Mouse (Mus musculus): ENCODE results near the gene Ptms.

The Ptms gene

DNA sequence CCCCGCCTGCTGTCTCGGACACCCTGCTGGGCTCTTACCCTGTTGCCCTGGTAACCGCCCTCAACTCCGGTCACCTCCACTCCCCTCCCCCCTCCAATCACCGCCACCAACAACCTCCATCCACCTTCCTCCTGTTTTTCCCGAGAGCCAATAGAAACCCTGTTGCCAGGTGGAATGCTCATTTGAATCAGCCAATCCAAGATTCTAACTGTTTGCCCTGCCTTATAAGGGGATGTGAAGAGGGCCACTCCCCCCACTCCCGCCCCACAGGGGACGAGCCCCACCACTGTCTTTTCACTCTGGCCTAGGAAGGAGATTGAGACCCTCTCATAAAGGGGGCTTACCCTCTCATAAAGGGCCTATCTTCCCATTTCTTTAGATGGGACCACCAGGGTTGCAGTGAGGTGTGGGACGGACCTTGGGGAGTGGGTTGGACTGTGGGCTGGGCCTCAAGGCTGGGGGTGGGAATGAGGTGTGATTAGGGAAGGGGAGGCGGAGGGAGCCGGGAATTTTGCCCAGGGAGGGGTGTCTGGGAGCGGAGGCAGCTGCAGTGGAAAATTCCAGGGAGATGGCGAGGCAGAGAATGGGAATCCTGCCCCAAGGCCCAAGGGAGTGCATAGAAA is at the start of gene Ptms:
Gene Ptms, minus strand, starts transcription at position 409 of the 623 bp plus-strand sequence.
- peak; percentile 67 for DNase-seq

DNA sequence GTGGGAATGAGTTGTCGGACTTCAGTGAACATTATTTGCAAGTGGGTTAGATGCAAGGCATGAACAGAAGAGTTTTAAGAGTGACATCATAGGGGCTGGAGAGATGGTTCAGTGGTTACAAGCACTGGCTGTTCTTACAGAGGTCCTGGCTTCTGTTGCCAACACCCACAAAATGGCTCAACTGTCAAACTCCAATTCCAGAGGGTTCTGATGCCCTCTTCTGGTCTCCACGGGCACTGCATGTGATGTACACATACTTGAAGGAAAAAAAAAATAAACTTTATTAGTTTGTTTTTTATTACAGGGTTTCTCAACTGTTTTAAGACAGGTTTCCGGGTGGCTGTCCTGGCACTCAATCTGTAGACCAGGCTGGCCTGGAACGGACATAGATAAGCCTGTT is 47.9 kb upstream of the Ptms start:
- peak; percentile 78 for DNase-seq

DNA sequence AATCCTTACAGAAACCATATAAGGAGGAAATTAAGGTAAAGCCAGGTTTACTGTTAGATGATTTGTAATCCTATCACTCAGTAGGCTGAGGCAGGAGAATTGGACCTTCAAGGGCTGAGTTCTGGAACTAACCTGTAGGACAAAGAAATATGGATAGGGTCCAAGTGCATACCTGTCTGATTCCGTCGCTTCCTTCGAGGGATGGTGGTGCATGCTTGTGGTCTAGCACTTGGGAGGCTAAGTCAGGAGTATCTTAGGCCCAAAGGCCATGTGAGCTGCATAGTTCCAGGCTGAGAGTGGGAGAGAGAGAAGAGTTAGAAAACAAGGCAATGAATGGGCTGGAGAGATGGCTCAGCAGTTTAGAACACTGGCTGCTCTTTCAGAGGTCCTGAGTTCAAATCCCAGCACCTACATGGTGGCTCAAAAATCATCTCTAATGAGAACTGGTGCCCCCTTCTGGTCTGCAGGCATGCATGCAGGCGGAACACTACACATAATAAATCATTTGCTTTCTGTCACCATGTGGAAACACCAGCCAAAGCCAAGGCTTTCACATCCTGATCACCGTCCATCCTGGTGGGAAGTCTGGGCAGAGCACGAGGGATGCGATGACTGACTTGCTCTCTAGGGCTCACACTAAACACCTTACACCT is 46.7 kb upstream of the Ptms start:
- DNase-seq: peak; percentile 56

DNA sequence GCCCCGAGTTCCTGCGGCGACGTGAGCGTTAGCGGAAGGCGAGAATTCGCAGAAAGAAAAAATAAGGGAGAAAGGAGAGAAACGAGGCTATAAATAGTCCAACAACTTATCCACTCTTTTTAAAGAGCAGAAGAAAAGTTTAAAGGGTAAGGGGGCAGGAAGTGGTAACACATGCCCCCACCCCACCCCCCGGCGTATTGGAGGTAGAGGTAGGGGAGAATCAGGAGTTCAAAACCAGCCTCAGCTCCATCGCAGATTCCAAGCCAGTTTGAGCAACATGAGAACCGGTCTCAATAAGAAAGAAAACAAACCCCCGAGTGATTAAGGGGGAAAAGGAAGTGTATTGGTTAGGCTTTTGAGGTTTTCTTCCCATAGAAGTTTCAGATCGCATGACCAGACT is 45.8 kb upstream of the Ptms start:
- no peak for DNase-seq

DNA sequence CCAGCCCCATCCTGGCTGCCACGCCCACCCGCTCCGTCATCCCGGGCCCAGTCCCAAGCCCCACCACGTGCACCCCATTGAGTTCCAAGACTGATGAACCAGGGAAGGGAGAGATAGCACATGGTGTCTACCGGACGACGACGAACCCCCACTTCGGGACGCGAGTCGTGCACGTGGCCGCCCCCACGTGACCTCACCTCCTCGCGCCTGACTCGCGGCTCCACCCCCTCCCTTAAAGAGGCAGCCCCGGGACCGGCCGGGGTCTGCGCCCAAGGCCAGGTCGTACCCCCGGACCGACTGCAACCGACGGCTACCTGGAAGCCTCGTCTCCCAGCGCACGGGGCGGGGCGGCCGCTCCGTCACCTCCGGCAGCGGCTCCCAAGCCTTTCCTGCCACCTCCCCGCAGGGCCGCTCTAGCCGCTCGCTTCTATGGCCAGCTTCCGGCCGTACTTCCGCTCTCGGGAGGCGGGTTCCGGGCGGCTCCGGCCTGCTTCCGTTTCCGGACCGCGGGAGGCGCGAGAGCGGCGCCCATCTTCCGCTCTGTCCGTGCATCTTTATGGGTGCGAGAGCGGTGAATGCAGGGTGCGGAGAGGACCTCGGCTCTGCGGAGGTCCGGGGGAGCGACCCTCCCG is 45.3 kb upstream of the Ptms start, which contains the start of gene Cops7a:
Gene Cops7a, minus strand, starts transcription at position 451 of the 632 bp plus-strand sequence.
- DNase-seq: peak; percentile 97

DNA sequence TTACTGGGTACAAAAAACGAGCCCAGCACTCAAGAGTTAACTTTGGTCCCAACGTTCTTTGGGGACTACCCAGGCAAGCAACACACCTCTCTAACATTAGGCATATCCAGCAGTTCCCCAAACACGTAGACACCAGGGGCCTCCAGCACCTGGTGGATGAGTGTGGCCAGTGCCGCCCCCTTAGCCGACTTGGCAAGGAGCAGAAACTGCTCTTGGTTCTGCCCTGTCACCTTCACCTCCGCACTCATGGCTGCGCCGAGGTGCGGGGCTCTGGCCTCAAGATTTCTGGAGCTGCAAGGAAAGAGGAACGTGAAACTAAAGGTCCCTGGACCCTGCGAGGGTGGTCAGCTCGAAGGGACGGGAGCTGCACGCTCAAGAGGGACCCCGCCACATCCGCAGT is 44.7 kb upstream of the Ptms start:
- DNase-seq: no peak

DNA sequence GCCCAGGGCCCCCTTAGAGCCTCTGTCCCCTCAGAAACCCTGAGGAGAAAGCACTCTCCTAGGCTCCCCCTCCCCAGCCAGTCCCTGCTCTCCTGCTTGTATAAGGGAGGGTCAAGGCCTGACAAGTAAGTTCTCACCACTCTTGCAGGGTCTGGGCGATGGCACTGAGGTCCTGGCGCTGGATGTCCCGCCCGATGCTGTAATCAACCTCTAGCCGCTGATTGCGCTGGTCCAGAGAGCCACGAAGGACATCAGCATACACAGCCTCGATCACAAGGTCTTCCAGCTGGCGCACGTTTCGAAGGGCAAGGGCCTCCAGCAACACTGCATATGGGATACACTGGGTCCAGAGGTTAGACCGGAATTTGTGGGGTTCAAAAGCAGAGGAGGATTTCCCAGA is 41.1 kb upstream of the Ptms start:
- DNase-seq: no peak

DNA sequence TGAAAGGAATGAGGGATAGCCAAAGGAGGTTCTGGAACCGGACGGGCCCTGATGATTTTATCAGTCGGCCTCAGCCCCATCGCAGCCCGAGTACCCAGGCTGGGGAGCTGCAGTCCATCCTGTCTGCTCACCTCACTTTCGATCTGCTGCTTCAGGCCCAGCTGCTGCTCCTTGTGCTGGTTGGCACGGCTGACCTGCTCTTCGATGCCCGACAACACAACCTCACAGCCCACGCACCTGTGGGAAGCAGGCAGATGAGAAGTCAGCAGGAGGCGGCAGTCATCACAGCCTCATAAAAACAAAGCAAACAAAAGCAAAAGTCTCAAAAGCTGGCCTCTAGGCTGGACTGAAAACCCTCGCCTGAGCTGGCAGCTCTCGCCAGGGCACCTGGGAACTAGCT is 40.1 kb upstream of the Ptms start:
- DNase-seq: no peak

DNA sequence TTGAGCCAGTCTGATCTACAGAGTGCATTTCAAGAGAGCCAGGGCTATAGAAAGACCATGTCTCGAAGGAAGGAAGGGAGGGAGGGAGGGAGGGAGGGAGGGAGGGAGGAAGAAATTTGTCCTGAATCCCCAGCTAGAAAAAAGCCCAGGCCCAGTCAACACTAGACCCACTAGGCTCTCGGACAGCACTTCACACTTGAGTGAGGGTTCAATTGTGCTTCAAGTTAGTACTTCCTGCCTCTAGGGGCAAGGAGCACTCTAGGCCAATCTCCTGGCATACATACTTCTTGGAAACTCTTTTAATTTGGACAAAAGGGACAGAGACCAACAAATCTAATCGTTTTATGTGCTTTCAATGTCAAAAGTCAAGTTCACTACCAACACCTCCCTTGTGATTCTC is 38.2 kb upstream of the Ptms start:
- no peak for DNase-seq

DNA sequence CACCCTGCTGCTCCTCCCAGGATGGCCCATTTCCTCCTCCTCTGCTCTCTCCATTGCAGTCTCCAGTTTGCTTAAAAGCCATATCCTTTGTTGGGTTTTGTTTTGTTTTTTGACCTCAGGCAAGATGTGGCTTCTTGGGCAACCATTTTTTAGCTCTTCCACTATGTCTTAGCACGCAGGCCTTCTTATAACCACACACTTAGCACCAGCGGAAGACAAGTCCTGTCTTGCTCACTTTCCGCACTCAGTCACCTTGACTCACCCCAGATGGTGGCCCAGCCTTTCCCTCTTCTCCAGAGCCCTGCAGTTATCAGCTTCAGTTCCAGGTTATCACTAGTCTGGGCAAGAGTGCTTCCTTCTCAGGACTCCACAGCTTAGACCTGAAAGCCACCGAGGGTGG is 35.3 kb upstream of the Ptms start:
- DNase-seq: no peak

DNA sequence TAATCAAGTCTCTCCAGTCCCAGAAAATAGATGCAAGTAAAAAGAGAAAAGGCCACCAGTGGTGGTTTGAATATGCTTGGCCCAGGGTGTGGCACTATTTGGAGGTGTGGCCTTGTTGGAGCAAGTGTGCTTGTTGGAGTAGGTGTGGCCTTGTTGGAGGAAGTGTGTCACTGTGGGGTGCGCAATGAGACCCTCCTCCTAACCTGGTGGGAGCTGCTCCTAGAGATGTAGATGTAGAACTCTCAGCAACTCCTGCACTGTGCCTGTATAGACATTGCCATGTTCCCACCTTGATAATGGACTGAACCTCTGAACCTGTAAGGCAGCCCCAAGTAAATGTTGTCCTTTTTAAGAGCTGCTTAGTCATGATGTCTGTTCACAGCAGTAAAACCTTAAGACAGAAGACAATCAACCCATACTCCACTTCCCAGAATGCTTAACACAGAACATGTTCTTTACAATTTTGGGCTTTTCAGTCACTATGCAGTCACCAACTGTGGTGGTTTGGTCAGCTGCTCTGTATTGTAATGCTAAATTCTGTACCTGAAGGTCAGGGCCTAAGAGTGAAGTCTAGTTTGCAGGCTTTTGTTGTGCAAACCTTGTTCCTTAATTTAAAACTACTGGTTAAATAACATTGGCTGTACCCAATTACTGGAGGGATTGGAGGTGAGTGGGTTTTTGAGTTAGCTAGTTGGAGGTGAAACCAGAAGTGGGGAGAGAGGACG is 34.2 kb upstream of the Ptms start:
- no peak for DNase-seq

DNA sequence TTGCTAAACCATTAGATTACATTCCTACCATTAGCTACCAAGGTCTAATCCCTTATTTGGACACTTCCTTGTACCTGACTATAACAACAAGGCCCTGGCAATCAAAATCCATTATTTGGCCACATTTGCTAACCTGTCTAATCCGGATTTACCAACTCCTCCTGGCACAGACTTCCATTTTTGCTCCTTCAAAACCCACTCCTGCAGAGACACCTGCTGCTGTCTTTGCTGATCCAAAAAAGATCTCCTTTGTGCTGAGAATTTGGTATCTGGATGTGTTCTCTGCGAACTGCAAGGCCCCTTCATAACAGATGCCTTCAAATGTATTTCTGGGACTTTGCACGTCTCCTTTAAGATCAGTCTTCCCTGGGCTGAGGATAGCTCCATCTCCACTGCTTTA is 23.6 kb upstream of the Ptms start:
- no peak for DNase-seq

DNA sequence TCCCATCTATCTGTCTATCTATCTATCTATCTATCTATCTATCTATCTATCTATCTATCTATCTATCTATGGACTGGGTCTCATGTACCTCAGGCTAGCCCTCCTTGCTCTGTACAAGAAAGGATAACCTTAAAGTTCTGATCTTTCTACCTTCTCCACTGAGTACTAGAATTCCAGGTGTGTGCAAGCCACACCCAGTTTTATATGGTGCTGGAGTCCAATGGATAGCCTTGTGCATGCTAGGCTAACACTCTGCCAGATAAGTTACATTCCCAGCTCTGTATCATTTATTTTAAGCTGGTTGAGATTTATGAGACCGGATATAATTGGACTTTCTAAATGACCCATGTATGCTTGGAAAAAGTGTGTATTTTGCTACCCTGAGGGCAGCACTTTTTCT is 21.8 kb upstream of the Ptms start:
- no peak for DNase-seq

DNA sequence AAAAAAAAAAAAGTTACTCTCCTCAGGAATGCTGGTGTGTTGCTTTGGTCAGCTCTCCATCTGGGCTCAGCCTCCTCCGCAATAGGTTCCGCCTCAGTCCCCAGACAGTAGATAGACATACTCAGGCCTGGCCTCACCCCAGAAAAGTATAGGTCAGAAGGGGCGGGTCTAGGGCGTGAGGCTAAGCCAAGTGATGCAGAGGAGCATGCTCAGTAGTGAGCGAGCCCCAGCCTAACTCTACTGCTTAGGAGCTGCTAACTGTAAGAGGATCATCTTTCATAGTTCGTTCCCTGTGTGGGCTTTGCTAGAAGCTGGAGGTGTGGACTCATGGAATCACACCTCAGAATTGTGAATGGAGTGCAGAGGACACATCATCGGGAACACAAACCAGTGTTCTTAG is 18.7 kb upstream of the Ptms start:
- DNase-seq: no peak

DNA sequence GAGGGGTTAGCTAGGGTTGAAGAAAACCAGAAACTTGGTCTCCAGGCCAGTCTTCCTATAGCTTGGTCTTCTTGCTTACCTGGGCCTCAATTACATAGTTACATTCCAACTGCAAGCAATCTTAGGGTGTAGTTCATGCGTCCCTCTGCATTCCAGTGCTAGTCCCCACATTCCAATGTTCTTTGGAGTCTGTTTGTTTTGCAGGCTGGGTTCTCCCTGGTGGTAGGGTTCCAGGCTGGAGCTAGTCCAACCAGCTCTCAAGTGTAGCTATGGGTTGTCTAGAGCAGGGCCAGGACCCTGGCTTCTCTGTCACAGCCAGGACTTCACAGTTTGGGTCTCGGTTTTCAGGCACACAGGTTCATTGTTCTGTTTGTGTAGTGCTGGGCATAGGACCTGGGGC is 17.6 kb upstream of the Ptms start:
- DNase-seq: no peak

DNA sequence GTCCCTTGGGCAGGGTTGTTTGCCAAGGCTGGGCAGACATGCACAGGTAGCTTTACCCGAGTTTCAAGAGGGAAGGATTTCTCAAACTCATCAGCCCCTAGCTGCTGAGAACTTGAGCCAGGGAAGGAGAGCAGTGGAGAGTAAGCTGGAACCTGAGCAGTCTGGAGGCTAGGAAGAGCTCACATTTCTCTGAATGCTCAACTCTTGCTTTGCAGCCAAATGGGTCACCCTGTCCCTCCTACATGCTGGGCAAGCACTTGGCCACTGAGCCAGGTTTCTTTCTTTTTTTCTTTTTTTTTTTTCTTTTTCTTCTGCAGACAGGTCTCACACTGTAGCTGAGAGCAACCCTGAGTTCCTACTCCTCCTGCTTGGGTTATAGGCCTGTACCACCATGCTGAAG is 16.8 kb upstream of the Ptms start:
- no peak for DNase-seq

DNA sequence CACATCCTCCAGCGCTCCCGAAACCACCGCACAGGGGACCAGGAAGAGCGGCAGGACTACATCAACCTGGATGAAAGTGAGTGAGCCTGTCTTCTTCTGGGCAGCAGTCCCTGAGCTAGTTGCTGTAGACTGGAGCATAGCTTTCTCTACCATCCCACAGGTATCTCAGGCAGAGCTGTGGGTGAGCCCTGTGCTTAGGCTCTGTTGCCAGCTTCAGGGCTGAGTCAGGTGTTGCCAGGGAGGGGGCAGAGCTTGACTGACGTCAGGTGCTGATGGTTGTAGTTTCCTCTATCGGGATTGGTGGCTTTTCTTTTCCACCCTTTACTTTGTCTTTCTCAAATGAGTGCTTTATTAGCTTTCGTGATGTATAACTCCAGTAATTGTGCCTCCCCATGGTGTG is 14.8 kb upstream of the Ptms start:
- DNase-seq: no peak

DNA sequence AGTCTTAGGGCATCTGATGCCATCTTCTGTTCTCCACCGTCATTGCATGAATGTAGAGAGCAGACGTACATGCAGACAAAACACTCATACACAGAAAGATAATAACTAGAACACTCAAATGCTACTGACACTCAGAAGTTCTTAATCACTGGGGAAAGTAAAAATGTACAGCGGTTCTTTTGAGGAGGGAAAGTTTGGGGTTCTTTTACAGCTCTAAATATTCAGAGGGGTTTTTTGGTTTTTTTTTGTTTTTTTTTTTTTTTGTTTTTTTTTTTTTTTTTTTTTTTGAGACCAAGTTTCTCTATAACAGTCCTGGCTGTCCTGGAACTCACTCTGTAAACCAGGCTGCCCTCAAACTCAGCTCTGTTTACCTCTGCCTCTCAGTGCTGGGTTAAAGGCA is 13.2 kb upstream of the Ptms start:
- DNase-seq: no peak

DNA sequence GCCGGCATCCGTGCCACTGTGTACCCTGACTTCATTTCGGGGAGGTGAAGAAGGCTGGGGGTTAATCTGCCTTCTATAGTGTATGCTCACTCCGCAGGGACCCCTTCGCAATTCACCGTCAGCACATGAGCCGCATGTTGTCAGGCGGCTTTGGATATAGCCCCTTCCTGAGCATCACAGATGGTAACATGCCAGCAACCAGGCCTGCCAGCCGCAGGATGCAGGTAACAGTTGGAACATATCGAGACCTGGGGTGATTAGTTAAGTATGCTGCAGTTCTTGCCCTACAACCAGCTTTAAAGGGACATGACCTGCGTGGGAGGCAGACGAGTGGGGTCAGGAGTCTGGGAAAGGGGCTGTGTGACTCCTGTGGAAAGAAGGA is 12.4 kb upstream of the Ptms start:
- DNase-seq: no peak

DNA sequence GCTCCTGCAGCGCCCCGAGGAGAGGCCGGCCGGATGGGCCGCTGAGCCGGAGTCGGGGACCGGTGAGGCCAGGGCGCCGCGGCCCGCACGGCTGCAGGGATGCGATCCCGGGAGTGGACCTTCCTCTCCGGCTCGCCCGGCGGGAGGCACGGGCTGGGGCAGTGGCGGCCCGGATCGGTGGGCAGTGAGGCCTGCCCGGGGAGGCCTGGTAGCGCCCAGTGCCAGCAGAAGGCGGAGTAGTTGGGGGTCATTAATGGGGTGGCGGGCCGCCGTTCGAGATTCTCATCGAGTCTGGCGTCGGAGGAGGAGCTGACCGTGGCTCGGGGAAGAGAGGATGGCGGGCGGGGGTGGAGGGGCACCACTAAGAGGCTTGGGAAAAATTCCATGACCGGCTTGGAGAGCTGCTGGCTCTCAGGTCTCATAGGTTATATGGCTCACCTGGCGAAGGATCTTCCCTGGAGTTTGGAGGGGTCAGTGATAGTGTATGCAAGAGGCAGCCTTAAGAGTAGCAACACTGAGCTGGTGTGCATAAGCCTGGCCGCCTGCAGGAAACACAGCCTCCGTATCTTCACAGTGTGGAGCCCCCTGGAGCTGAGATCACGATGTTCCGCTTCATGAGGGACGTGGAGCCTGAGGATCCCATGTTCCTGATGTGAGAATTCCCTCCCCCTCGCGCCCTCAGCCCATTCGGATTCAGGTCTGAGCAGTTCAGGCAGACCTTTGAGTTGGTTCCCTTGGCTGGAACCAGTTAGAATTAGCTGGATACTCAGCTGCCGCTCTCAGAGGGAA is 11.8 kb upstream of the Ptms start:
- peak; percentile 72 for DNase-seq

DNA sequence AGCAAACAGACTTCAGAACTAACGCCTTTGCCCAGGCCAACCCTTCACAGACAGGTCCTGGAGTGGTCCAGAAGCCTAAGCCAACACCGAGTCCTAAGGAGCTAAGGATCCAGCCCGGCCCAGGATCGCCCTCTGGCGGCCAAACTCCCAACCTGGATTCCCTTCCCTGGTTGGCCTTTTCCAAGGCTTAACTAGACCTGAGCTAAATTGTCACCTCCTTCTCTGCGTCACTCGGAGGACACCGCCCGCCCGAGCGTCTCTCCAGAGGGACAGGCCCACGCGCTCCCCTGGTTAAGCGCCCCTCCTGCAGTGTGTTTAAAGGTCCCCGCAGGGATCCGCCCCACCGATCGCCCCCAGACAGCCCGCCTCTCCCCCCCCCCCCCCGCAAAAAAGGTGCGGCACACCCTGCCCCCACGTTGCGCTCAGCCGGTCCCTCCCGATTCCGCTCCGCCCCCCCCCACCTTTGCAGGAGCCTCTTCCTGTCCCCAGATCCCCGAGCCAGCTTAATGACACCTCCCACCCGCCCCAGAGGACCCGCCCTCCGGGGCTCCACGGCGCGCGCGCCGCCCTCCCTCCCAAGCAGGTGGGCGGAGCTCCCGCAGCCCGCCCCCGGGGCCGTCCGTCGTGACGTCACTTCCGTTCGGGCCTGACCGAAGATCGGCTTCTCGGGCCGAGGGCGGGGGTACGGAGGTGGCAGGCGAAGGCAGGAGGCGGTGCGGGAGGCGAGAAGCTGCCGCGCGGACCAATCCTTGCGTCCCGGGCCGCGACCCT is 11.0 kb upstream of the Ptms start, which contains the start of gene Mlf2:
Gene Mlf2, plus strand, starts transcription at position 633 of the 771 bp plus-strand sequence.
- DNase-seq: peak; percentile 99

DNA sequence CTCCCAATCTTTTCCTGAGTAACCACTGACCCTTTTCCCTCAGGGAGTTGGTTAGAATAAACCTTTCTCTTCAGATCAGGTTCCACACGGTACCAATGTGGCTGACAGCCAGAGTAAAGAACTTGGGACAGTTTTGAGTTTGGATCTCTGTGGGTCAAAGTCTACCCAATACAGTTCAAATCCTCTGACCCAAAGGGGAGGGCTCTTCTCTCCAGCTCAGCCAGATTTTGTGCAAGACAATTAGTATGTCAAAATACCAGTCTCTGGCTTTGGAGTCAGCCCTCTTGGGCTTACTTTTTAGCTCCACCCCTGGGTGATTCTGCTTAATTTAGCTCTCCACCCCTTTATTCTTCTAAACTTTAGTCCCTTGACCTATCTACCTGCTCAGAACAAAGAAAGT is 10.3 kb upstream of the Ptms start:
- DNase-seq: no peak
